Mouse (Mus musculus): ENCODE data around the gene Syne3. TPM values are rescaled to one million over a fixed set of nuclear protein-coding genes. Genes with fewer than 3 reads are reported as not detected.

Gene Syne3
- polyA plus RNA-seq, 1 experiment from 2014 or later = 2.8 TPM

- H3K4me2 ChIP-seq (ENCODE audit: low read depth, low read length) = no peak overlapping the region
- no peak for ATAC-seq (ENCODE audit: low read depth)
- WGBS (ENCODE audit: insufficient replicate concordance) = 77% methylated on average over 9 of the region's 9 CpGs
Measured at GRCm38 (mm10) chr12:104986781-104987180, 22.8 kb downstream of the Syne3 start.

GRCm38 (mm10) chr12:104986001-104986400 lies 23.6 kb downstream of the Syne3 start:
- ATAC-seq (ENCODE audit: low read depth) = no peak

More at GRCm38 (mm10) chr12:104986781-104987180, 22.8 kb downstream of the Syne3 start:
- H3K9me3 ChIP-seq (replicated peaks; ENCODE audit: control insufficient read depth, low read length) = no peaks in the 10 kb centered on the region
- H3K4me1 ChIP-seq (ENCODE audit: control insufficient read depth, low read depth, low read length) = peaks cover 9% of the 10 kb centered on the region
- H3K4me3 ChIP-seq (ENCODE audit: low read depth, low read length) = no peak overlapping the region
- no peak overlapping the region for H3K27ac ChIP-seq (ENCODE audit: low read length)
- peaks cover 2% of the 10 kb centered on the region; the same call in 1 of the 2 replicates for H3K36me3 ChIP-seq (ENCODE audit: control insufficient read depth, insufficient read depth)
- no peak overlapping the region for H3K9ac ChIP-seq (ENCODE audit: low read depth, low read length)
- no peaks in the 10 kb centered on the region for H3K27me3 ChIP-seq (ENCODE audit: control insufficient read depth, insufficient read depth, low read depth, low read length)

GRCm38 (mm10) chr12:104985088-104985487 lies 24.5 kb downstream of the Syne3 start:
- ATAC-seq (ENCODE audit: low read depth) = no peak
- H3K27ac ChIP-seq (ENCODE audit: low read length) = no peak overlapping the region
- no peak overlapping the region for H3K9ac ChIP-seq (ENCODE audit: low read depth, low read length)
- H3K36me3 ChIP-seq (ENCODE audit: control insufficient read depth, insufficient read depth) = peaks cover 2% of the 10 kb centered on the region; the same call in 1 of the 2 replicates
- no peaks in the 10 kb centered on the region for H3K27me3 ChIP-seq (ENCODE audit: control insufficient read depth, insufficient read depth, low read depth, low read length)
- H3K9me3 ChIP-seq (replicated peaks; ENCODE audit: control insufficient read depth, low read length) = no peaks in the 10 kb centered on the region
- 85% methylated on average over 5 of the region's 5 CpGs for WGBS (ENCODE audit: insufficient replicate concordance)
- no peak overlapping the region for H3K4me2 ChIP-seq (ENCODE audit: low read depth, low read length)
- H3K4me3 ChIP-seq (ENCODE audit: low read depth, low read length) = no peak overlapping the region
- H3K4me1 ChIP-seq (ENCODE audit: control insufficient read depth, low read depth, low read length) = no peaks in the 10 kb centered on the region

More at GRCm38 (mm10) chr12:104986001-104986400, 23.6 kb downstream of the Syne3 start:
- no peaks in the 10 kb centered on the region for H3K27me3 ChIP-seq (ENCODE audit: control insufficient read depth, insufficient read depth, low read depth, low read length)
- H3K4me1 ChIP-seq (ENCODE audit: control insufficient read depth, low read depth, low read length) = peaks cover 6% of the 10 kb centered on the region; the same call in 1 of the 2 replicates
- H3K4me2 ChIP-seq (ENCODE audit: low read depth, low read length) = no peak overlapping the region
- no peaks in the 10 kb centered on the region for H3K9me3 ChIP-seq (replicated peaks; ENCODE audit: control insufficient read depth, low read length)
- peaks cover 2% of the 10 kb centered on the region; the same call in 1 of the 2 replicates for H3K36me3 ChIP-seq (ENCODE audit: control insufficient read depth, insufficient read depth)
- H3K9ac ChIP-seq (ENCODE audit: low read depth, low read length) = no peak overlapping the region
- no peak overlapping the region for H3K4me3 ChIP-seq (ENCODE audit: low read depth, low read length)
- H3K27ac ChIP-seq (ENCODE audit: low read length) = no peak overlapping the region
- 89% methylated on average over 2 of the region's 2 CpGs for WGBS (ENCODE audit: insufficient replicate concordance)

GRCm38 (mm10) chr12:104983476-104983875 lies 26.1 kb downstream of the Syne3 start:
- ATAC-seq (ENCODE audit: low read depth) = no peak
- Histone ChIP-seq H3K9me3 (replicated peaks; ENCODE audit: control insufficient read depth, low read length) (no peaks in the 10 kb centered on the region), H3K4me2 (ENCODE audit: low read depth, low read length) (no peak overlapping the region), H3K9ac (ENCODE audit: low read depth, low read length) (no peak overlapping the region), H3K27ac (ENCODE audit: low read length) (no peak overlapping the region), H3K4me3 (ENCODE audit: low read depth, low read length) (no peak overlapping the region), H3K27me3 (ENCODE audit: control insufficient read depth, insufficient read depth, low read depth, low read length) (no peaks in the 10 kb centered on the region), H3K4me1 (ENCODE audit: control insufficient read depth, low read depth, low read length) (no peaks in the 10 kb centered on the region), H3K36me3 (ENCODE audit: control insufficient read depth, insufficient read depth) (peaks cover 4% of the 10 kb centered on the region; the same call in 1 of the 2 replicates)
- 75% methylated on average over 7 of the region's 7 CpGs for WGBS (ENCODE audit: insufficient replicate concordance)

GRCm38 (mm10) chr12:104978943-104979723 lies 30.5 kb downstream of the Syne3 start:
- H3K4me2 ChIP-seq (ENCODE audit: low read depth, low read length) = no peak overlapping the region
- H3K36me3 ChIP-seq (ENCODE audit: control insufficient read depth, insufficient read depth) = peaks cover 7% of the 10 kb centered on the region; the same call in 1 of the 2 replicates
- H3K9ac ChIP-seq (ENCODE audit: low read depth, low read length) = no peak overlapping the region
- WGBS (ENCODE audit: insufficient replicate concordance) = 88% methylated on average over 22 of the region's 22 CpGs
- no peak overlapping the region for H3K27ac ChIP-seq (ENCODE audit: low read length)
- no peaks in the 10 kb centered on the region for H3K9me3 ChIP-seq (replicated peaks; ENCODE audit: control insufficient read depth, low read length)
- ATAC-seq (ENCODE audit: low read depth) = no peak
- H3K4me1 ChIP-seq (ENCODE audit: control insufficient read depth, low read depth, low read length) = no peaks in the 10 kb centered on the region
- no peaks in the 10 kb centered on the region for H3K27me3 ChIP-seq (ENCODE audit: control insufficient read depth, insufficient read depth, low read depth, low read length)
- no peak overlapping the region for H3K4me3 ChIP-seq (ENCODE audit: low read depth, low read length)

GRCm38 (mm10) chr12:104978420-104978819 lies 31.2 kb downstream of the Syne3 start:
- Histone ChIP-seq H3K9ac (ENCODE audit: low read depth, low read length) (no peak overlapping the region), H3K27ac (ENCODE audit: low read length) (no peak overlapping the region)
- ATAC-seq (ENCODE audit: low read depth) = no peak

GRCm38 (mm10) chr12:104976903-104977302 lies 32.7 kb downstream of the Syne3 start:
- 87% methylated on average over 7 of the region's 7 CpGs for WGBS (ENCODE audit: insufficient replicate concordance)

More at GRCm38 (mm10) chr12:104978420-104978819, 31.2 kb downstream of the Syne3 start:
- peaks cover 7% of the 10 kb centered on the region; the same call in 1 of the 2 replicates for H3K36me3 ChIP-seq (ENCODE audit: control insufficient read depth, insufficient read depth)
- 69% methylated on average over 9 of the region's 9 CpGs for WGBS (ENCODE audit: insufficient replicate concordance)
- H3K4me2 ChIP-seq (ENCODE audit: low read depth, low read length) = no peak overlapping the region
- H3K4me1 ChIP-seq (ENCODE audit: control insufficient read depth, low read depth, low read length) = no peaks in the 10 kb centered on the region
- H3K27me3 ChIP-seq (ENCODE audit: control insufficient read depth, insufficient read depth, low read depth, low read length) = no peaks in the 10 kb centered on the region
- no peak overlapping the region for H3K4me3 ChIP-seq (ENCODE audit: low read depth, low read length)
- no peaks in the 10 kb centered on the region for H3K9me3 ChIP-seq (replicated peaks; ENCODE audit: control insufficient read depth, low read length)

GRCm38 (mm10) chr12:104976331-104976817 lies 33.2 kb downstream of the Syne3 start:
- no peak overlapping the region for H3K4me2 ChIP-seq (ENCODE audit: low read depth, low read length)
- WGBS (ENCODE audit: insufficient replicate concordance) = 88% methylated on average over 8 of the region's 8 CpGs
- no peaks in the 10 kb centered on the region for H3K9me3 ChIP-seq (replicated peaks; ENCODE audit: control insufficient read depth, low read length)
- no peak for ATAC-seq (ENCODE audit: low read depth)
- no peaks in the 10 kb centered on the region for H3K27me3 ChIP-seq (ENCODE audit: control insufficient read depth, insufficient read depth, low read depth, low read length)
- H3K4me3 ChIP-seq (ENCODE audit: low read depth, low read length) = no peak overlapping the region
- H3K9ac ChIP-seq (ENCODE audit: low read depth, low read length) = no peak overlapping the region
- H3K27ac ChIP-seq (ENCODE audit: low read length) = no peak overlapping the region
- peaks cover 7% of the 10 kb centered on the region; the same call in 1 of the 2 replicates for H3K36me3 ChIP-seq (ENCODE audit: control insufficient read depth, insufficient read depth)
- H3K4me1 ChIP-seq (ENCODE audit: control insufficient read depth, low read depth, low read length) = no peaks in the 10 kb centered on the region

More at GRCm38 (mm10) chr12:104976903-104977302, 32.7 kb downstream of the Syne3 start:
- H3K4me1 ChIP-seq (ENCODE audit: control insufficient read depth, low read depth, low read length) = no peaks in the 10 kb centered on the region
- H3K27me3 ChIP-seq (ENCODE audit: control insufficient read depth, insufficient read depth, low read depth, low read length) = no peaks in the 10 kb centered on the region
- peaks cover 7% of the 10 kb centered on the region; the same call in 1 of the 2 replicates for H3K36me3 ChIP-seq (ENCODE audit: control insufficient read depth, insufficient read depth)
- H3K9ac ChIP-seq (ENCODE audit: low read depth, low read length) = no peak overlapping the region
- no peak overlapping the region for H3K27ac ChIP-seq (ENCODE audit: low read length)
- ATAC-seq (ENCODE audit: low read depth) = no peak
- H3K9me3 ChIP-seq (replicated peaks; ENCODE audit: control insufficient read depth, low read length) = no peaks in the 10 kb centered on the region
- H3K4me2 ChIP-seq (ENCODE audit: low read depth, low read length) = no peak overlapping the region
- H3K4me3 ChIP-seq (ENCODE audit: low read depth, low read length) = no peak overlapping the region

- no peaks in the 10 kb centered on the region for H3K27me3 ChIP-seq (ENCODE audit: control insufficient read depth, insufficient read depth, low read depth, low read length)
- H3K27ac ChIP-seq (ENCODE audit: low read length) = no peak overlapping the region
- H3K4me2 ChIP-seq (ENCODE audit: low read depth, low read length) = no peak overlapping the region
- ATAC-seq (ENCODE audit: low read depth) = no peak
- no peak overlapping the region for H3K9ac ChIP-seq (ENCODE audit: low read depth, low read length)
- H3K4me1 ChIP-seq (ENCODE audit: control insufficient read depth, low read depth, low read length) = no peaks in the 10 kb centered on the region
- H3K9me3 ChIP-seq (replicated peaks; ENCODE audit: control insufficient read depth, low read length) = no peaks in the 10 kb centered on the region
- WGBS (ENCODE audit: insufficient replicate concordance) = 85% methylated on average over 6 of the region's 6 CpGs
- H3K4me3 ChIP-seq (ENCODE audit: low read depth, low read length) = no peak overlapping the region
- peaks cover 12% of the 10 kb centered on the region for H3K36me3 ChIP-seq (ENCODE audit: control insufficient read depth, insufficient read depth)
Measured at GRCm38 (mm10) chr12:104972860-104973259, 36.7 kb downstream of the Syne3 start.
